Mouse (Mus musculus) limb, embryonic 14.5 days (tissue): ENCODE measurements around the gene Rras. TPM values are rescaled to one million over a fixed set of nuclear protein-coding genes. Genes with fewer than 3 reads are reported as not detected.
A peak's percentile ranks its signal among the peaks of the same experiment; 100 is the strongest.

ENCODE experiments used
- ATAC-seq: fragments of 200-750 bp; cut with Nextera tagmentation; 2 replicates; pipeline ENCODE4 v1.8.0; 2017; ENCODE audit warnings: low read depth, moderate number of reproducible peaks, moderate TSS enrichment; ENCODE audit not compliant: low FRiP score
- DNase-seq: peaks from one replicate; pipeline ENCODE4 v3.0.0-alpha.2; 2015; ENCODE audit warnings: low spot score
- H3K27ac ChIP-seq: fragments of 300-500 bp; sonication (generic); replicated peaks from 2 replicates; pipeline ENCODE4 v1.5.1; 2014; ENCODE audit warnings: low read depth, mild to moderate bottlenecking, low read length, moderate library complexity, mixed read lengths
- H3K27me3 ChIP-seq: fragments of 300-500 bp; sonication (generic); 2 replicates; pipeline ENCODE4 v1.6.1; 2014; ENCODE audit warnings: low read length, mixed read lengths; ENCODE audit not compliant: control insufficient read depth, insufficient read depth
- H3K36me3 ChIP-seq: fragments of 300-500 bp; sonication (generic); 2 replicates; pipeline ENCODE4 v1.6.1; 2014; ENCODE audit warnings: mild to moderate bottlenecking, low read length, moderate library complexity, mixed read lengths; ENCODE audit not compliant: control insufficient read depth, insufficient read depth
- H3K4me1 ChIP-seq: fragments of 300-500 bp; sonication (generic); 2 replicates; pipeline ENCODE4 v1.6.1; 2014; ENCODE audit warnings: antibody characterized with exemption, low read length, mixed read lengths; ENCODE audit not compliant: control insufficient read depth, insufficient read depth
- H3K4me2 ChIP-seq: fragments of 300-500 bp; sonication (generic); replicated peaks from 2 replicates; pipeline ENCODE4 v1.6.1; 2014; ENCODE audit warnings: low read depth, mild to moderate bottlenecking, low read length, moderate library complexity; ENCODE audit not compliant: severe bottlenecking
- H3K4me3 ChIP-seq: fragments of 300-500 bp; sonication (generic); replicated peaks from 2 replicates; pipeline ENCODE4 v1.5.1; 2014; ENCODE audit warnings: low read length
- H3K9ac ChIP-seq: fragments of 300-500 bp; sonication (generic); 2 replicates; pipeline ENCODE4 v1.6.1; 2014; ENCODE audit warnings: mild to moderate bottlenecking, low read depth, low read length, moderate library complexity; ENCODE audit not compliant: severe bottlenecking
- H3K9me3 ChIP-seq: fragments of 300-500 bp; sonication (generic); 2 replicates; pipeline ENCODE4 v1.6.1; 2016; ENCODE audit warnings: low read length; ENCODE audit not compliant: control insufficient read depth
- POLR2A ChIP-seq: fragments of 200-500 bp; IDR thresholded peaks from 2 replicates; pipeline ENCODE4 v1.8.0; 2012; ENCODE audit warnings: inconsistent platforms, mild to moderate bottlenecking, moderate library complexity, borderline replicate concordance; ENCODE audit not compliant: insufficient read depth, insufficient read length; ENCODE audit errors: extremely low read depth
- WGBS: fragments of 180-500 bp; shearing (Covaris S2); extraction: QIAGEN DNeasy Blood & Tissue Kit; methylation state at CpG from one replicate; pipeline ENCODE4 v1.1.7; 2014; 5-methylcytosine and 5-hydroxymethylcytosine counted together
- polyA plus RNA-seq, 2 experiments: library from polyadenylated mRNA; depleted of rRNA in 1 of 2; stranded (reverse) in 1 of 2; unstranded in 1 of 2; fragments of >200 nt; fragmentation: Nextera tagmentation in 1 of 2; extraction: Ambion mirVana in 1 of 2; gene quantifications; 2 replicates each; pipeline versions ENCODE4 v1.2.1 to v1.2.3; 2012 to 2014

Rras gene
- polyA plus RNA-seq (2012; rRNA removed) (53.8 and 60.9 TPM in 2 replicates), polyA plus RNA-seq (2014; fragmentation: Nextera tagmentation; extraction: Ambion mirVana) (42.8 and 43.7 TPM in 2 replicates)

- under 1% methylated on average over 32 of the region's 36 CpGs for WGBS
- peak within 1 kb of the TSS; percentile 91 for H3K4me2 ChIP-seq
- ATAC-seq (peak; percentile 90), DNase-seq (peak; percentile 98)
- H3K9me3 ChIP-seq, result no peaks in the 10 kb centered on the region
- peak within 1 kb of the TSS; percentile 96 for H3K4me3 ChIP-seq
- peak within 1 kb of the TSS; percentile 60 for H3K9ac ChIP-seq
- H3K4me1 ChIP-seq, result peaks cover 22% of the 10 kb centered on the region
- TF ChIP-seq POLR2A, result 0 out of 2 replicates have a peak, but pooled peaks have one; percentile 47
- H3K36me3 ChIP-seq, result peaks cover 12% of the 10 kb centered on the region
- H3K27ac ChIP-seq, result peak within 1 kb of the TSS; percentile 94
- H3K27me3 ChIP-seq, result no peaks in the 10 kb centered on the region
Observed at GRCm38 (mm10) chr7:45017242-45018061, at the start of gene Rras. Rras (plus strand) TSS chr7:45017961.

- no peaks in the 10 kb centered on the region for H3K9me3 ChIP-seq
- peak; percentile 96 for ATAC-seq
Observed at GRCm38 (mm10) chr7:44970231-44970691, 47.5 kb upstream of the Rras start.

DNA sequence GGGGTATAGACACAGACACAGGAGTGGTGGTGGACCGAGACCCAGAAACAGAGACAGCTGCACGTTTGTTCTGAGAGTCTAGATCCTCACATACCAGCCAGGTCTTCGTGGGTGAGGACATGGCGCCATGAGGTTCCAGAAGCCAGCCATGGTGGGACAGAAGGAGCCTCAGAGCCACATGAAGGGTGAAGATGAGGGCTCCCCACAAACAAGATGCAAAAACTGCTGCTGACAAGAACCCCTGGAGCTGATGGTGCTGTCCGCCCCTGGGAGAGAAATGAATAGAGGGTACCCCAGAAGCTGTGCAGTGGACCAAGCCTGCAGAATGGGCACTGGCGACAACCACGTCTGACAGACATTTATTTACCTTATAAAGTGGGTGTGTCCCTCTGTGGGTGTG is 46.6 kb upstream of the Rras start:
- no peak for TF ChIP-seq POLR2A
- Histone ChIP-seq H3K27ac (peak overlapping the region; percentile 65; the same call in 1 of the 2 replicates), H3K4me1 (peaks cover 14% of the 10 kb centered on the region; the same call in 1 of the 2 replicates), H3K4me2 (peak overlapping the region; percentile 59), H3K27me3 (no peaks in the 10 kb centered on the region), H3K9me3 (no peaks in the 10 kb centered on the region), H3K36me3 (peaks cover 27% of the 10 kb centered on the region), H3K9ac (peak overlapping the region; percentile 57), H3K4me3 (peak overlapping the region; percentile 52)
- ATAC-seq, result no peak
- 76% methylated on average over 7 of the region's 7 CpGs for WGBS
- DNase-seq, result no peak

More at GRCm38 (mm10) chr7:44970231-44970691, 47.5 kb upstream of the Rras start:
- H3K27me3 ChIP-seq, result no peaks in the 10 kb centered on the region
- H3K36me3 ChIP-seq, result peaks cover 26% of the 10 kb centered on the region
- H3K9ac ChIP-seq, result peak overlapping the region; percentile 57
- 2% methylated on average over 32 of the region's 36 CpGs for WGBS
- peak; percentile 95 for DNase-seq
- H3K4me3 ChIP-seq, result peak overlapping the region; percentile 52
- H3K27ac ChIP-seq, result peak overlapping the region; percentile 65
- H3K4me2 ChIP-seq, result peak overlapping the region; percentile 59
- peaks cover 14% of the 10 kb centered on the region; the same call in 1 of the 2 replicates for H3K4me1 ChIP-seq
- TF ChIP-seq POLR2A, result peak; percentile 69; the same call in 1 of the 2 replicates

DNA sequence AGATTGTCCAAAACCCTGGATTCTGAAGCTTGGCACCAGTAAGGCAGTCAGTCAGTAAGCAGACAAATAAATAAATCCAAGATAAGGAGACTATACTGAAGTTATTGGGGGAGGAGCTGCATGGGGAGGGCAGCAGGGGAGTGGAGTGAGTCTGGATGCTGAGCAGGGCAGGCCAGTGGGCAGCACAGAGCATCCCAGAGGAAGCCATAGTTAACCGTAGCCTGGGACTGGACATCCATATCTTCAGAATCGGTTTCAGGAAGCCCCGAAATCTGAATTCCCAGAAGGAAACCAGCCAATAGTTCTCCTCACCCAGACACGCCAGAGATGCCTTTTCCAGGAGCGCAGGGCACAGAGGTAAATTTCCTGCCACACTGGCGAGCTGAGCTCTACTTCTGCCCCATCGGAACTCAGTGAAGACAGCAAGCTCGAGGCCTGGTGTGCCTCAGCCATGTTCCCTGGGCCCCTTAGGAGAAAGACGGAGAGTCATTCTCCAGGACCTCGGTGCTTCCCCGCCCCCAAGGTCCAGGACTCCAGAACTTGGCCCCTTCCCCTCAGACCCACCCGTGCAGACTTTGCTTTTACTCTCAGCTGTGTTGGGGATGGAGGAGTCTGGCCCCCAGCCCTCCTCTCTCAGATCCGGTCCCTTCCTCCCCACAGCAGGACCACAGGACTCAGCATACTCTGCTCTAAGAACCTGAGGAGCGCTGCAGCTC is 44.2 kb upstream of the Rras start:
- peaks cover 14% of the 10 kb centered on the region; the same call in 1 of the 2 replicates for H3K4me1 ChIP-seq
- H3K27me3 ChIP-seq, result no peaks in the 10 kb centered on the region
- peaks cover 33% of the 10 kb centered on the region for H3K36me3 ChIP-seq
- ATAC-seq (no peak), DNase-seq (no peak)
- H3K4me3 ChIP-seq, result peak overlapping the region; percentile 53
- no peak for TF ChIP-seq POLR2A
- peak overlapping the region; percentile 74 for H3K4me2 ChIP-seq
- WGBS, result 43% methylated on average over 14 of the region's 14 CpGs
- H3K27ac ChIP-seq, result peak overlapping the region; percentile 75
- peak overlapping the region; percentile 58 for H3K9ac ChIP-seq
- no peaks in the 10 kb centered on the region for H3K9me3 ChIP-seq
